9 mouse cellular contexts compared by ENCODE assay signal in genomic region chr11:21569002-21569401, GRCm38 (mm10). TPM values are rescaled to one million over a fixed set of nuclear protein-coding genes. Genes with fewer than 3 reads are reported as not detected.
A peak's percentile ranks its signal among the peaks of the same experiment; 100 is the strongest.
DNase-seq lines count a peak whose midpoint lies in the region; ATAC-seq and TF ChIP-seq lines count a peak whose summit lies in the region.
"Had no signal": no experiment of that assay in that cellular context is flagged by ENCODE, and none has a peak within 500 bp of the region (broad histone marks: within the 10 kb centered on the region; RNA-seq: fewer than 3 reads in every experiment).

No protein-coding gene starts in this region.

- TF ChIP-seq EP300 in liver, postnatal 0 days (IDR thresholded peaks at IDR 0.05; ENCODE audit: low read depth) = no peak

- no peaks in the 10 kb centered on the region for H3K9me3 ChIP-seq in hindbrain, embryonic 14.5 days (ENCODE audit: control insufficient read depth, low read length)
- no peaks in the 10 kb centered on the region for H3K9me3 ChIP-seq in hindbrain, embryonic 10.5 days
- no peaks in the 10 kb centered on the region for H3K9me3 ChIP-seq in liver, postnatal 0 days (ENCODE audit: low read length)
- H3K9me3 ChIP-seq: limb, embryonic 15.5 days had no signal

- no peak for ATAC-seq in hindbrain, embryonic 14.5 days (ENCODE audit: low FRiP score)
- ATAC-seq in liver, postnatal 0 days = no peak

- H3K4me2 ChIP-seq in hindbrain, embryonic 14.5 days (replicated peaks) = no peak overlapping the region
- peak overlapping the region; percentile 85 for H3K4me2 ChIP-seq in liver, postnatal 0 days (ENCODE audit: low read depth, low read length)
- H3K4me2 ChIP-seq: limb, embryonic 15.5 days had no signal

- H3K4me1 ChIP-seq in hindbrain, embryonic 14.5 days (replicated peaks; ENCODE audit: control insufficient read depth, insufficient read depth, low read length) = peaks cover 24% of the 10 kb centered on the region
- peaks cover 27% of the 10 kb centered on the region for H3K4me1 ChIP-seq in hindbrain, embryonic 10.5 days (replicated peaks)
- peaks cover 3% of the 10 kb centered on the region for H3K4me1 ChIP-seq in bone marrow, adult 2 months (ENCODE audit: control insufficient read depth, insufficient read depth, low read length)
- peaks cover 20% of the 10 kb centered on the region for H3K4me1 ChIP-seq in liver, postnatal 0 days (ENCODE audit: insufficient read depth)

- peak overlapping the region; percentile 16; the same call in 1 of the 2 replicates for H3K27ac ChIP-seq in hindbrain, embryonic 14.5 days
- H3K27ac ChIP-seq in hindbrain, embryonic 10.5 days = no peak overlapping the region
- H3K27ac ChIP-seq in bone marrow, adult 2 months (ENCODE audit: control insufficient read depth, insufficient read depth, low read depth, low read length, poor library complexity) = peak overlapping the region; percentile 20; the same call in 1 of the 2 replicates
- peak overlapping the region; percentile 69 for H3K27ac ChIP-seq in liver, postnatal 0 days (ENCODE audit: low read depth)
- H3K27ac ChIP-seq: limb, embryonic 15.5 days had no signal

- peaks cover 26% of the 10 kb centered on the region for H3K36me3 ChIP-seq in hindbrain, embryonic 14.5 days (replicated peaks; ENCODE audit: control insufficient read depth, insufficient read depth)
- peaks cover 31% of the 10 kb centered on the region for H3K36me3 ChIP-seq in hindbrain, embryonic 10.5 days
- H3K36me3 ChIP-seq in liver, postnatal 0 days (replicated peaks; ENCODE audit: insufficient read depth, low read length) = peaks cover 6% of the 10 kb centered on the region

- no peaks in the 10 kb centered on the region for H3K27me3 ChIP-seq in hindbrain, embryonic 14.5 days (ENCODE audit: control insufficient read depth, insufficient read depth, low read length)
- H3K27me3 ChIP-seq in hindbrain, embryonic 10.5 days (ENCODE audit: insufficient read depth, poor library complexity, severe bottlenecking) = no peaks in the 10 kb centered on the region
- H3K27me3 ChIP-seq in liver, postnatal 0 days (ENCODE audit: insufficient read depth, low read length) = no peaks in the 10 kb centered on the region
- H3K27me3 ChIP-seq: limb, embryonic 15.5 days had no signal

- no peak overlapping the region for H3K9ac ChIP-seq in hindbrain, embryonic 14.5 days
- H3K9ac ChIP-seq in liver, postnatal 0 days (replicated peaks) = peak overlapping the region; percentile 33
- H3K9ac ChIP-seq: limb, embryonic 15.5 days had no signal

- H3K4me3 ChIP-seq in hindbrain, embryonic 14.5 days (replicated peaks; ENCODE audit: low read length) = no peak overlapping the region
- no peak overlapping the region for H3K4me3 ChIP-seq in hindbrain, embryonic 10.5 days
- H3K4me3 ChIP-seq in bone marrow, adult 2 months (replicated peaks; ENCODE audit: control insufficient read depth, low read depth, low read length) = no peak overlapping the region
- H3K4me3 ChIP-seq in liver, postnatal 0 days (ENCODE audit: low read depth, low read length) = peak overlapping the region; percentile 7; the same call in 1 of the 2 replicates
- H3K4me3 ChIP-seq: limb, embryonic 15.5 days had no signal

- 67% methylated on average over 5 of the region's 5 CpGs for WGBS in hindbrain, embryonic 14.5 days
- WGBS in hindbrain, embryonic 10.5 days = 85% methylated on average over 5 of the region's 5 CpGs
- WGBS in bone marrow, adult 2 months = 0% methylated on average over 5 of the region's 5 CpGs
- 26% methylated on average over 5 of the region's 5 CpGs for WGBS in liver, postnatal 0 days (ENCODE audit: insufficient replicate concordance)

- no peak for TF ChIP-seq CTCF in bone marrow, adult 2 months (IDR thresholded peaks at IDR 0.05; ENCODE audit: control insufficient read depth, insufficient read depth, low read length)
- no peak for TF ChIP-seq CTCF in liver, postnatal 0 days (IDR thresholded peaks at IDR 0.05; ENCODE audit: low read depth)

- TF ChIP-seq POLR2A in bone marrow, adult 2 months (IDR thresholded peaks at IDR 0.05; ENCODE audit: borderline replicate concordance, control insufficient read depth, low read depth, low read length) = no peak

- DNase-seq in hindbrain, embryonic 14.5 days (ENCODE audit: low spot score) = no peak
- DNase-seq in hindbrain, embryonic 10.5 days (ENCODE audit: low spot score) = no peak
- DNase-seq in CD4-positive helper T cell, adult 2 months (ENCODE audit: low read depth, low spot score) = peak; percentile 66
- no peak for DNase-seq in liver, postnatal 0 days
- no peak for DNase-seq in adrenal gland, adult (ENCODE audit: inconsistent age in 2 of 2, low spot score in 1 of 2)
- DNase-seq in right cerebral cortex, postnatal 36 days (ENCODE audit: low spot score in 2 of 2) = no peak
- no peak for DNase-seq in ovary, postnatal 36 days (ENCODE audit: low spot score)

RNA-seq across cellular contexts. Expression of gene Wdpcp, which starts 3.0 kb away (rescaled TPM):
- 11.4 and 11.5 TPM in 2 replicates for polyA plus RNA-seq in hindbrain, embryonic 14.5 days (2014; fragmentation: Nextera tagmentation; extraction: Ambion mirVana)
- polyA plus RNA-seq in hindbrain, embryonic 10.5 days (2016; fragmentation: Nextera tagmentation; extraction: Ambion mirVana) = 13.8 and 13.9 TPM in 2 replicates
- 1.4 and 1.6 TPM in 2 replicates for polyA plus RNA-seq in bone marrow, adult 2 months (2011; ENCODE audit: insufficient read depth, insufficient read length, low replicate concordance, missing spikeins)
- 0.60 and 0.64 TPM in 2 replicates for polyA plus RNA-seq in liver, postnatal 0 days (2015; fragmentation: Nextera tagmentation; extraction: Ambion mirVana)

RNA-seq across cellular contexts. Expression of gene Mdh1, which starts 3.2 kb away (rescaled TPM):
- polyA plus RNA-seq in hindbrain, embryonic 14.5 days (2014; fragmentation: Nextera tagmentation; extraction: Ambion mirVana) = 597 and 634 TPM in 2 replicates
- polyA plus RNA-seq in hindbrain, embryonic 10.5 days (2016; fragmentation: Nextera tagmentation; extraction: Ambion mirVana) = 411 and 415 TPM in 2 replicates
- 27.2 and 70.4 TPM in 2 replicates for polyA plus RNA-seq in bone marrow, adult 2 months (2011; ENCODE audit: insufficient read depth, insufficient read length, low replicate concordance, missing spikeins)
- polyA plus RNA-seq in liver, postnatal 0 days (2015; fragmentation: Nextera tagmentation; extraction: Ambion mirVana) = 466 and 478 TPM in 2 replicates
